Mouse (Mus musculus): ENCODE measurements at regions not wholly inside any gene's neighbourhood (a gene's known extent, or its start where the extent isn't known, plus 50 kb on each side); places are given as distances from the start of the nearest gene placed in this dataset.
"Not testable (repeated sequence)": the region's sequence is repeated elsewhere in the genome, so short reads cannot be mapped to it uniquely, and the experiment has no call there.

- Histone ChIP-seq H3K27me3 (ENCODE audit: control insufficient read depth, insufficient read depth, low read length) (no peaks in the 10 kb centered on the region), H3K9me3 (replicated peaks; ENCODE audit: control insufficient read depth, low read length) (no peaks in the 10 kb centered on the region), H3K4me3 (ENCODE audit: low read length) (no peak overlapping the region), H3K9ac (ENCODE audit: low read length) (no peak overlapping the region), H3K4me2 (ENCODE audit: low read depth, low read length) (no peak overlapping the region), H3K4me1 (ENCODE audit: control insufficient read depth, insufficient read depth, low read length) (no peaks in the 10 kb centered on the region), H3K36me3 (ENCODE audit: control insufficient read depth, insufficient read depth) (no peaks in the 10 kb centered on the region), H3K27ac (ENCODE audit: low read length) (no peak overlapping the region)
- 68% methylated on average over 5 of the region's 5 CpGs for WGBS
- ATAC-seq (replicated peaks; ENCODE audit: extremely low read depth, insufficient read depth, low FRiP score), result no peak
Measured at GRCm38 (mm10) chr4:22208531-22208930, 148.8 kb upstream of the Fbxl4 start.

GRCm38 (mm10) chr4:22237640-22238039, 119.7 kb upstream of the Fbxl4 start:
- no peaks in the 10 kb centered on the region for H3K4me1 ChIP-seq (ENCODE audit: control insufficient read depth, insufficient read depth, low read length)
- no peak overlapping the region for H3K27ac ChIP-seq (ENCODE audit: low read length)
- ATAC-seq (replicated peaks; ENCODE audit: extremely low read depth, insufficient read depth, low FRiP score), result no peak
- H3K36me3 ChIP-seq (ENCODE audit: control insufficient read depth, insufficient read depth), result no peaks in the 10 kb centered on the region
- no peaks in the 10 kb centered on the region for H3K27me3 ChIP-seq (ENCODE audit: control insufficient read depth, insufficient read depth, low read length)
- no peak overlapping the region for H3K4me2 ChIP-seq (ENCODE audit: low read depth, low read length)
- H3K9me3 ChIP-seq (replicated peaks; ENCODE audit: control insufficient read depth, low read length), result no peaks in the 10 kb centered on the region
- WGBS, result 79% methylated on average over 3 of the region's 3 CpGs
- no peak overlapping the region for H3K4me3 ChIP-seq (ENCODE audit: low read length)
- no peak overlapping the region for H3K9ac ChIP-seq (ENCODE audit: low read length)

- not testable (repeated sequence) for H3K4me2 ChIP-seq (ENCODE audit: low read depth, low read length); ATAC-seq (replicated peaks; ENCODE audit: extremely low read depth, insufficient read depth, low FRiP score); H3K27me3 ChIP-seq (ENCODE audit: control insufficient read depth, insufficient read depth, low read length); H3K4me3 ChIP-seq (ENCODE audit: low read length); H3K36me3 ChIP-seq (ENCODE audit: control insufficient read depth, insufficient read depth); H3K9ac ChIP-seq (ENCODE audit: low read length); H3K9me3 ChIP-seq (replicated peaks; ENCODE audit: control insufficient read depth, low read length); H3K27ac ChIP-seq (ENCODE audit: low read length); H3K4me1 ChIP-seq (ENCODE audit: control insufficient read depth, insufficient read depth, low read length)
- 43% methylated on average over 1 of the region's 1 CpGs for WGBS
Measured at GRCm38 (mm10) chr4:22250276-22250675, 107.1 kb upstream of the Fbxl4 start.

GRCm38 (mm10) chr4:22263903-22264302, 93.4 kb upstream of the Fbxl4 start:
- H3K9ac ChIP-seq (ENCODE audit: low read length), result no peak overlapping the region
- no peak overlapping the region for H3K4me2 ChIP-seq (ENCODE audit: low read depth, low read length)
- no peaks in the 10 kb centered on the region for H3K4me1 ChIP-seq (ENCODE audit: control insufficient read depth, insufficient read depth, low read length)
- no peaks in the 10 kb centered on the region for H3K36me3 ChIP-seq (ENCODE audit: control insufficient read depth, insufficient read depth)
- WGBS, result 59% methylated on average over 6 of the region's 6 CpGs
- ATAC-seq (replicated peaks; ENCODE audit: extremely low read depth, insufficient read depth, low FRiP score), result no peak
- no peaks in the 10 kb centered on the region for H3K9me3 ChIP-seq (replicated peaks; ENCODE audit: control insufficient read depth, low read length)
- no peaks in the 10 kb centered on the region for H3K27me3 ChIP-seq (ENCODE audit: control insufficient read depth, insufficient read depth, low read length)
- no peak overlapping the region for H3K27ac ChIP-seq (ENCODE audit: low read length)
- no peak overlapping the region for H3K4me3 ChIP-seq (ENCODE audit: low read length)

- Histone ChIP-seq H3K27ac (ENCODE audit: low read length) (no peak overlapping the region), H3K27me3 (ENCODE audit: control insufficient read depth, insufficient read depth, low read length) (no peaks in the 10 kb centered on the region), H3K4me2 (ENCODE audit: low read depth, low read length) (no peak overlapping the region), H3K9ac (ENCODE audit: low read length) (no peak overlapping the region), H3K4me3 (ENCODE audit: low read length) (no peak overlapping the region), H3K9me3 (replicated peaks; ENCODE audit: control insufficient read depth, low read length) (no peaks in the 10 kb centered on the region), H3K4me1 (ENCODE audit: control insufficient read depth, insufficient read depth, low read length) (no peaks in the 10 kb centered on the region), H3K36me3 (ENCODE audit: control insufficient read depth, insufficient read depth) (no peaks in the 10 kb centered on the region)
- WGBS, result 38% methylated on average over 6 of the region's 6 CpGs
- ATAC-seq (replicated peaks; ENCODE audit: extremely low read depth, insufficient read depth, low FRiP score), result no peak
Measured at GRCm38 (mm10) chr4:22269064-22269463, 88.3 kb upstream of the Fbxl4 start.

- Histone ChIP-seq H3K27ac (ENCODE audit: low read length) (no peak overlapping the region), H3K9ac (ENCODE audit: low read length) (no peak overlapping the region), H3K4me2 (ENCODE audit: low read depth, low read length) (no peak overlapping the region), H3K27me3 (ENCODE audit: control insufficient read depth, insufficient read depth, low read length) (no peaks in the 10 kb centered on the region), H3K9me3 (replicated peaks; ENCODE audit: control insufficient read depth, low read length) (no peaks in the 10 kb centered on the region), H3K36me3 (ENCODE audit: control insufficient read depth, insufficient read depth) (no peaks in the 10 kb centered on the region), H3K4me3 (ENCODE audit: low read length) (no peak overlapping the region), H3K4me1 (ENCODE audit: control insufficient read depth, insufficient read depth, low read length) (no peaks in the 10 kb centered on the region)
- WGBS, result 56% methylated on average over 4 of the region's 4 CpGs
- ATAC-seq (replicated peaks; ENCODE audit: extremely low read depth, insufficient read depth, low FRiP score), result no peak
Measured at GRCm38 (mm10) chr4:22274178-22274577, 83.2 kb upstream of the Fbxl4 start.

- no peak overlapping the region for H3K9ac ChIP-seq (ENCODE audit: low read length)
- 65% methylated on average over 4 of the region's 4 CpGs for WGBS
- no peaks in the 10 kb centered on the region for H3K9me3 ChIP-seq (replicated peaks; ENCODE audit: control insufficient read depth, low read length)
- no peak for ATAC-seq (replicated peaks; ENCODE audit: extremely low read depth, insufficient read depth, low FRiP score)
- no peaks in the 10 kb centered on the region for H3K36me3 ChIP-seq (ENCODE audit: control insufficient read depth, insufficient read depth)
- H3K4me2 ChIP-seq (ENCODE audit: low read depth, low read length), result no peak overlapping the region
- no peak overlapping the region for H3K4me3 ChIP-seq (ENCODE audit: low read length)
- H3K27me3 ChIP-seq (ENCODE audit: control insufficient read depth, insufficient read depth, low read length), result no peaks in the 10 kb centered on the region
- H3K4me1 ChIP-seq (ENCODE audit: control insufficient read depth, insufficient read depth, low read length), result no peaks in the 10 kb centered on the region
- no peak overlapping the region for H3K27ac ChIP-seq (ENCODE audit: low read length)
Measured at GRCm38 (mm10) chr4:22282536-22283323, 74.6 kb upstream of the Fbxl4 start.

GRCm38 (mm10) chr4:22292169-22292568, 65.2 kb upstream of the Fbxl4 start:
- H3K36me3 ChIP-seq (ENCODE audit: control insufficient read depth, insufficient read depth), result no peaks in the 10 kb centered on the region
- no peak for ATAC-seq (replicated peaks; ENCODE audit: extremely low read depth, insufficient read depth, low FRiP score)
- H3K9me3 ChIP-seq (replicated peaks; ENCODE audit: control insufficient read depth, low read length), result no peaks in the 10 kb centered on the region
- no peak overlapping the region for H3K4me2 ChIP-seq (ENCODE audit: low read depth, low read length)
- no peak overlapping the region for H3K27ac ChIP-seq (ENCODE audit: low read length)
- no peak overlapping the region for H3K4me3 ChIP-seq (ENCODE audit: low read length)
- no peak overlapping the region for H3K9ac ChIP-seq (ENCODE audit: low read length)
- no peaks in the 10 kb centered on the region for H3K27me3 ChIP-seq (ENCODE audit: control insufficient read depth, insufficient read depth, low read length)
- WGBS, result 74% methylated on average over 3 of the region's 3 CpGs
- no peaks in the 10 kb centered on the region for H3K4me1 ChIP-seq (ENCODE audit: control insufficient read depth, insufficient read depth, low read length)

GRCm38 (mm10) chr4:22300206-22300605, 57.1 kb upstream of the Fbxl4 start:
- no peaks in the 10 kb centered on the region for H3K4me1 ChIP-seq (ENCODE audit: control insufficient read depth, insufficient read depth, low read length)
- H3K27me3 ChIP-seq (ENCODE audit: control insufficient read depth, insufficient read depth, low read length), result no peaks in the 10 kb centered on the region
- no peak overlapping the region for H3K4me2 ChIP-seq (ENCODE audit: low read depth, low read length)
- no peak overlapping the region for H3K4me3 ChIP-seq (ENCODE audit: low read length)
- 90% methylated on average over 7 of the region's 7 CpGs for WGBS
- peaks cover 5% of the 10 kb centered on the region; the same call in 1 of the 2 replicates for H3K9me3 ChIP-seq (replicated peaks; ENCODE audit: control insufficient read depth, low read length)
- H3K9ac ChIP-seq (ENCODE audit: low read length), result no peak overlapping the region
- ATAC-seq (replicated peaks; ENCODE audit: extremely low read depth, insufficient read depth, low FRiP score), result no peak
- no peaks in the 10 kb centered on the region for H3K36me3 ChIP-seq (ENCODE audit: control insufficient read depth, insufficient read depth)
- no peak overlapping the region for H3K27ac ChIP-seq (ENCODE audit: low read length)

All from heart, embryonic 16.5 days (tissue).